Mouse (Mus musculus) midbrain, embryonic 14.5 days (tissue): Measurements from ENCODE around the gene Fam83g. TPM values are rescaled to one million over a fixed set of nuclear protein-coding genes. Genes with fewer than 3 reads are reported as not detected.

Experiments used
- ATAC-seq: fragments of 200-750 bp; cut with Nextera tagmentation; 2 replicates; pipeline ENCODE4 v1.8.0; 2017; ENCODE audit warnings: moderate number of reproducible peaks, moderate library complexity; ENCODE audit not compliant: low FRiP score, low TSS enrichment
- DNase-seq: peaks from one replicate; pipeline ENCODE4 v3.0.0-alpha.2; 2015
- H3K27ac ChIP-seq: fragments of 300-500 bp; sonication (generic); replicated peaks from 2 replicates; pipeline ENCODE4 v1.5.1; 2014; ENCODE audit warnings: mild to moderate bottlenecking, low read depth, low read length, moderate library complexity
- H3K27me3 ChIP-seq: fragments of 300-500 bp; sonication (generic); 2 replicates; pipeline ENCODE4 v1.6.1; 2014; ENCODE audit warnings: low read length, control low read depth, mixed read lengths; ENCODE audit not compliant: control insufficient read depth, insufficient read depth
- H3K36me3 ChIP-seq: fragments of 300-500 bp; sonication (generic); 2 replicates; pipeline ENCODE4 v1.6.1; 2014; ENCODE audit warnings: low read length, control low read depth; ENCODE audit not compliant: control insufficient read depth, insufficient read depth
- H3K4me1 ChIP-seq: fragments of 300-500 bp; sonication (generic); 2 replicates; pipeline ENCODE4 v1.6.1; 2014; ENCODE audit warnings: mild to moderate bottlenecking, antibody characterized with exemption, low read length, control low read depth; ENCODE audit not compliant: control insufficient read depth, insufficient read depth
- H3K4me2 ChIP-seq: fragments of 300-500 bp; sonication (generic); 2 replicates; pipeline ENCODE4 v1.6.1; 2014; ENCODE audit warnings: mild to moderate bottlenecking, low read length, moderate library complexity
- H3K4me3 ChIP-seq: fragments of 300-500 bp; sonication (generic); replicated peaks from 2 replicates; pipeline ENCODE4 v1.5.1; 2014; ENCODE audit warnings: low read depth, low read length
- H3K9ac ChIP-seq: fragments of 300-500 bp; sonication (generic); replicated peaks from 2 replicates; pipeline ENCODE4 v1.6.1; 2014; ENCODE audit warnings: mild to moderate bottlenecking, low read length, moderate library complexity
- H3K9me3 ChIP-seq: fragments of 300-500 bp; sonication (generic); 2 replicates; pipeline ENCODE4 v1.6.1; 2016; ENCODE audit warnings: low read length, control low read depth, mixed read lengths; ENCODE audit not compliant: control insufficient read depth
- WGBS: fragments of 180-500 bp; shearing (Covaris S2); extraction: QIAGEN DNeasy Blood & Tissue Kit; methylation state at CpG from one replicate; pipeline ENCODE4 v1.1.7; 2014; 5-methylcytosine and 5-hydroxymethylcytosine counted together
- polyA plus RNA-seq: library from polyadenylated mRNA; unstranded; fragments of >200 nt; fragmentation: Nextera tagmentation; extraction: Ambion mirVana; gene quantifications from 2 replicates; pipeline ENCODE4 v1.2.1, GENCODE M21; 2014

Fam83g gene
- polyA plus RNA-seq, 1 experiment from 2014 or later: 0.11 TPM

- ATAC-seq (no peak), DNase-seq (no peak)
- H3K36me3 ChIP-seq: no peaks in the 10 kb centered on the region
- no peak overlapping the region for H3K4me3 ChIP-seq
- no peak overlapping the region for H3K4me2 ChIP-seq
- no peaks in the 10 kb centered on the region for H3K9me3 ChIP-seq
- H3K9ac ChIP-seq: no peak overlapping the region
- H3K27ac ChIP-seq: no peak overlapping the region
- 96% methylated on average over 4 of the region's 4 CpGs for WGBS
- H3K4me1 ChIP-seq: no peaks in the 10 kb centered on the region
- no peaks in the 10 kb centered on the region for H3K27me3 ChIP-seq
These were observed 34.3 kb upstream of the Fam83g start for GRCm38 (mm10) chr11:61649626-61650025.

GRCm38 (mm10) chr11:61650470-61651265 is 33.2 kb upstream of the Fam83g start:
- 87% methylated on average over 9 of the region's 9 CpGs for WGBS
- DNase-seq (no peak), ATAC-seq (no peak)
- Histone ChIP-seq H3K4me1 (no peaks in the 10 kb centered on the region), H3K27me3 (no peaks in the 10 kb centered on the region), H3K27ac (no peak overlapping the region), H3K4me2 (no peak overlapping the region), H3K9ac (no peak overlapping the region), H3K9me3 (no peaks in the 10 kb centered on the region), H3K4me3 (no peak overlapping the region), H3K36me3 (no peaks in the 10 kb centered on the region)

- Histone ChIP-seq H3K36me3 (no peaks in the 10 kb centered on the region), H3K4me1 (no peaks in the 10 kb centered on the region), H3K4me2 (no peak overlapping the region), H3K27ac (no peak overlapping the region), H3K27me3 (no peaks in the 10 kb centered on the region), H3K4me3 (no peak overlapping the region), H3K9me3 (no peaks in the 10 kb centered on the region), H3K9ac (no peak overlapping the region)
- ATAC-seq (no peak), DNase-seq (no peak)
- 92% methylated on average over 5 of the region's 5 CpGs for WGBS
These were observed 31.7 kb upstream of the Fam83g start for GRCm38 (mm10) chr11:61652216-61652615.

- H3K27me3 ChIP-seq: no peaks in the 10 kb centered on the region
- H3K4me2 ChIP-seq: no peak within 1 kb of the TSS
- WGBS: 78% methylated on average over 10 of the region's 10 CpGs
- H3K9ac ChIP-seq: no peak within 1 kb of the TSS
- H3K27ac ChIP-seq: no peak within 1 kb of the TSS
- ATAC-seq: no peak
- H3K4me1 ChIP-seq: no peaks in the 10 kb centered on the region
- H3K4me3 ChIP-seq: no peak within 1 kb of the TSS
- DNase-seq: no peak
- H3K9me3 ChIP-seq: no peaks in the 10 kb centered on the region
- no peaks in the 10 kb centered on the region for H3K36me3 ChIP-seq
These were observed 31.0 kb upstream of the Fam83g start, which contains the start of gene Grap for GRCm38 (mm10) chr11:61652686-61653447. TSS of gene Grap (plus strand) at chr11:61653265.

GRCm38 (mm10) chr11:61653568-61653967 is 30.3 kb upstream of the Fam83g start:
- 68% methylated on average over 2 of the region's 2 CpGs for WGBS
- no peak overlapping the region for H3K27ac ChIP-seq
- H3K4me2 ChIP-seq: no peak overlapping the region
- no peaks in the 10 kb centered on the region for H3K9me3 ChIP-seq
- H3K9ac ChIP-seq: no peak overlapping the region
- H3K4me3 ChIP-seq: no peak overlapping the region
- H3K27me3 ChIP-seq: no peaks in the 10 kb centered on the region
- DNase-seq: no peak
- ATAC-seq: no peak
- H3K4me1 ChIP-seq: no peaks in the 10 kb centered on the region
- no peaks in the 10 kb centered on the region for H3K36me3 ChIP-seq

- H3K4me1 ChIP-seq: no peaks in the 10 kb centered on the region
- no peak for ATAC-seq
- H3K4me3 ChIP-seq: no peak overlapping the region
- H3K27ac ChIP-seq: no peak overlapping the region
- H3K4me2 ChIP-seq: no peak overlapping the region
- DNase-seq: no peak
- 86% methylated on average over 4 of the region's 4 CpGs for WGBS
- no peak overlapping the region for H3K9ac ChIP-seq
- no peaks in the 10 kb centered on the region for H3K27me3 ChIP-seq
- H3K9me3 ChIP-seq: no peaks in the 10 kb centered on the region
- H3K36me3 ChIP-seq: no peaks in the 10 kb centered on the region
These were observed 29.0 kb upstream of the Fam83g start for GRCm38 (mm10) chr11:61654786-61655311.

GRCm38 (mm10) chr11:61655649-61656048 is 28.2 kb upstream of the Fam83g start:
- no peaks in the 10 kb centered on the region for H3K27me3 ChIP-seq
- no peak overlapping the region for H3K9ac ChIP-seq
- ATAC-seq: no peak
- no peak overlapping the region for H3K4me2 ChIP-seq
- DNase-seq: no peak
- H3K27ac ChIP-seq: no peak overlapping the region
- H3K36me3 ChIP-seq: no peaks in the 10 kb centered on the region
- H3K4me3 ChIP-seq: no peak overlapping the region
- H3K9me3 ChIP-seq: no peaks in the 10 kb centered on the region
- 74% methylated on average over 4 of the region's 4 CpGs for WGBS
- no peaks in the 10 kb centered on the region for H3K4me1 ChIP-seq

GRCm38 (mm10) chr11:61656148-61656850 is 27.6 kb upstream of the Fam83g start:
- Histone ChIP-seq H3K27me3 (no peaks in the 10 kb centered on the region), H3K36me3 (no peaks in the 10 kb centered on the region), H3K9ac (no peak overlapping the region), H3K9me3 (no peaks in the 10 kb centered on the region), H3K4me1 (no peaks in the 10 kb centered on the region), H3K4me3 (no peak overlapping the region), H3K27ac (no peak overlapping the region), H3K4me2 (no peak overlapping the region)
- 77% methylated on average over 6 of the region's 6 CpGs for WGBS
- DNase-seq (no peak), ATAC-seq (no peak)
